Mouse (Mus musculus) limb, embryonic 11.5 days (tissue): ENCODE results near the gene Aamdc. TPM values are rescaled to one million over a fixed set of nuclear protein-coding genes. Genes with fewer than 3 reads are reported as not detected.

Experiments used
- ATAC-seq: fragments of 200-750 bp; cut with Nextera tagmentation; 2 replicates; pipeline ENCODE4 v1.8.0; 2017; ENCODE audit warnings: low read depth; ENCODE audit not compliant: insufficient number of reproducible peaks, low FRiP score, low TSS enrichment
- DNase-seq: peaks from one replicate; pipeline ENCODE4 v3.0.0-alpha.2; 2015; ENCODE audit warnings: low spot score
- H3K27ac ChIP-seq: fragments of 300-500 bp; sonication (generic); replicated peaks from 2 replicates; pipeline ENCODE4 v1.5.1; 2014; ENCODE audit warnings: low read depth, mild to moderate bottlenecking, low read length
- H3K27me3 ChIP-seq: fragments of 300-500 bp; sonication (generic); 2 replicates; pipeline ENCODE4 v1.6.1; 2014; ENCODE audit warnings: mild to moderate bottlenecking, low read length, mixed read lengths; ENCODE audit not compliant: control insufficient read depth, insufficient read depth
- H3K36me3 ChIP-seq: fragments of 300-500 bp; sonication (generic); 2 replicates; pipeline ENCODE4 v1.6.1; 2014; ENCODE audit warnings: mild to moderate bottlenecking, low read length, moderate library complexity, mixed read lengths; ENCODE audit not compliant: control insufficient read depth, insufficient read depth
- H3K4me1 ChIP-seq: fragments of 300-500 bp; sonication (generic); 2 replicates; pipeline ENCODE4 v1.6.1; 2014; ENCODE audit warnings: low read length, mixed read lengths; ENCODE audit not compliant: control insufficient read depth, insufficient read depth
- H3K4me2 ChIP-seq: fragments of 300-500 bp; sonication (generic); 2 replicates; pipeline ENCODE4 v1.6.1; 2014; ENCODE audit warnings: low read depth, mild to moderate bottlenecking, moderate library complexity; ENCODE audit not compliant: severe bottlenecking
- H3K4me3 ChIP-seq: fragments of 300-500 bp; sonication (generic); 2 replicates; pipeline ENCODE4 v1.5.1; 2014; ENCODE audit warnings: low read depth, low read length
- H3K9ac ChIP-seq: fragments of 300-500 bp; sonication (generic); 2 replicates; pipeline ENCODE4 v1.6.1; 2014; ENCODE audit warnings: mild to moderate bottlenecking, low read length
- H3K9me3 ChIP-seq: fragments of 300-500 bp; sonication (generic); 2 replicates; pipeline ENCODE4 v1.6.1; 2016; ENCODE audit warnings: low read length; ENCODE audit not compliant: control insufficient read depth
- WGBS: fragments of 180-500 bp; shearing (Covaris S2); extraction: QIAGEN DNeasy Blood & Tissue Kit; methylation state at CpG from one replicate; pipeline ENCODE4 v1.1.7; 2014; 5-methylcytosine and 5-hydroxymethylcytosine counted together
- polyA plus RNA-seq: library from polyadenylated mRNA; unstranded; fragments of >200 nt; fragmentation: Nextera tagmentation; extraction: Ambion mirVana; gene quantifications from 2 replicates; pipeline ENCODE4 v1.2.1, GENCODE M21; 2014

Aamdc gene
- polyA plus RNA-seq, 1 experiment from 2014 or later, result 43.5 TPM

GRCm38 (mm10) chr7:97550673-97551072 lies 28.6 kb downstream of the Aamdc start:
- H3K4me1 ChIP-seq, result no peaks in the 10 kb centered on the region
- no peak overlapping the region for H3K4me2 ChIP-seq

GRCm38 (mm10) chr7:97549301-97549700 lies 30.0 kb downstream of the Aamdc start:
- no peaks in the 10 kb centered on the region for H3K27me3 ChIP-seq
- no peak overlapping the region for H3K4me3 ChIP-seq
- H3K4me2 ChIP-seq, result no peak overlapping the region
- no peak overlapping the region for H3K27ac ChIP-seq
- no peak overlapping the region for H3K9ac ChIP-seq
- H3K36me3 ChIP-seq, result no peaks in the 10 kb centered on the region
- DNase-seq (no peak), ATAC-seq (no peak)
- H3K9me3 ChIP-seq, result no peaks in the 10 kb centered on the region
- WGBS, result 96% methylated on average over 10 of the region's 10 CpGs
- H3K4me1 ChIP-seq, result no peaks in the 10 kb centered on the region

More at GRCm38 (mm10) chr7:97550673-97551072, 28.6 kb downstream of the Aamdc start:
- ATAC-seq (no peak), DNase-seq (no peak)
- H3K27me3 ChIP-seq, result no peaks in the 10 kb centered on the region
- no peak overlapping the region for H3K9ac ChIP-seq
- no peaks in the 10 kb centered on the region for H3K9me3 ChIP-seq
- no peaks in the 10 kb centered on the region for H3K36me3 ChIP-seq
- 91% methylated on average over 9 of the region's 9 CpGs for WGBS
- no peak overlapping the region for H3K27ac ChIP-seq
- no peak overlapping the region for H3K4me3 ChIP-seq

GRCm38 (mm10) chr7:97546462-97546861 lies 32.8 kb downstream of the Aamdc start:
- Histone ChIP-seq H3K4me2 (no peak overlapping the region), H3K36me3 (no peaks in the 10 kb centered on the region), H3K4me1 (no peaks in the 10 kb centered on the region), H3K4me3 (no peak overlapping the region), H3K9me3 (no peaks in the 10 kb centered on the region), H3K9ac (no peak overlapping the region), H3K27ac (no peak overlapping the region), H3K27me3 (no peaks in the 10 kb centered on the region)
- ATAC-seq (no peak), DNase-seq (no peak)
- WGBS, result 75% methylated on average over 2 of the region's 2 CpGs

- WGBS, result 96% methylated on average over 5 of the region's 5 CpGs
- Histone ChIP-seq H3K4me2 (no peak overlapping the region), H3K9ac (no peak overlapping the region), H3K36me3 (peaks cover 14% of the 10 kb centered on the region), H3K4me1 (no peaks in the 10 kb centered on the region), H3K9me3 (no peaks in the 10 kb centered on the region), H3K27ac (no peak overlapping the region), H3K4me3 (no peak overlapping the region), H3K27me3 (no peaks in the 10 kb centered on the region)
- DNase-seq, result no peak
- ATAC-seq, result no peak
Measured at GRCm38 (mm10) chr7:97536571-97536970, 42.7 kb downstream of the Aamdc start.

- DNase-seq (no peak), ATAC-seq (no peak)
- H3K4me3 ChIP-seq, result no peak overlapping the region
- H3K4me2 ChIP-seq, result no peak overlapping the region
- no peaks in the 10 kb centered on the region for H3K9me3 ChIP-seq
- H3K27me3 ChIP-seq, result no peaks in the 10 kb centered on the region
- peaks cover 17% of the 10 kb centered on the region; the same call in 1 of the 2 replicates for H3K36me3 ChIP-seq
- no peak overlapping the region for H3K9ac ChIP-seq
- no peak overlapping the region for H3K27ac ChIP-seq
- H3K4me1 ChIP-seq, result no peaks in the 10 kb centered on the region
- WGBS, result 83% methylated on average over 5 of the region's 5 CpGs
Measured at GRCm38 (mm10) chr7:97535531-97535930, 43.8 kb downstream of the Aamdc start.

GRCm38 (mm10) chr7:97519935-97520334 lies 59.4 kb downstream of the Aamdc start:
- H3K4me1 ChIP-seq, result no peaks in the 10 kb centered on the region
- no peaks in the 10 kb centered on the region for H3K27me3 ChIP-seq
- no peaks in the 10 kb centered on the region for H3K9me3 ChIP-seq
- ATAC-seq (no peak), DNase-seq (no peak)
- WGBS, result 86% methylated on average over 2 of the region's 2 CpGs
- no peak overlapping the region for H3K9ac ChIP-seq
- peaks cover 17% of the 10 kb centered on the region for H3K36me3 ChIP-seq
- no peak overlapping the region for H3K27ac ChIP-seq
- H3K4me2 ChIP-seq, result no peak overlapping the region
- H3K4me3 ChIP-seq, result no peak overlapping the region

- H3K4me3 ChIP-seq, result no peak overlapping the region
- H3K9me3 ChIP-seq, result no peaks in the 10 kb centered on the region
- no peak overlapping the region for H3K27ac ChIP-seq
- H3K4me2 ChIP-seq, result no peak overlapping the region
- H3K9ac ChIP-seq, result no peak overlapping the region
- 84% methylated on average over 1 of the region's 1 CpGs for WGBS
- DNase-seq, result no peak
- ATAC-seq, result no peak
- H3K27me3 ChIP-seq, result no peaks in the 10 kb centered on the region
- H3K4me1 ChIP-seq, result no peaks in the 10 kb centered on the region
- H3K36me3 ChIP-seq, result peaks cover 11% of the 10 kb centered on the region
Measured at GRCm38 (mm10) chr7:97514786-97515185, 64.5 kb downstream of the Aamdc start.

- ATAC-seq (no peak), DNase-seq (no peak)
- H3K36me3 ChIP-seq, result peaks cover 2% of the 10 kb centered on the region; the same call in 1 of the 2 replicates
- no peak overlapping the region for H3K4me2 ChIP-seq
- H3K4me3 ChIP-seq, result no peak overlapping the region
- WGBS, result 90% methylated on average over 5 of the region's 5 CpGs
- no peaks in the 10 kb centered on the region for H3K4me1 ChIP-seq
- no peak overlapping the region for H3K27ac ChIP-seq
- no peaks in the 10 kb centered on the region for H3K9me3 ChIP-seq
- H3K9ac ChIP-seq, result no peak overlapping the region
- H3K27me3 ChIP-seq, result no peaks in the 10 kb centered on the region
Measured at GRCm38 (mm10) chr7:97500555-97501209, 78.6 kb downstream of the Aamdc start.
